ENCODE assay signal across 9 mouse cellular contexts in the genomic region with DNA sequence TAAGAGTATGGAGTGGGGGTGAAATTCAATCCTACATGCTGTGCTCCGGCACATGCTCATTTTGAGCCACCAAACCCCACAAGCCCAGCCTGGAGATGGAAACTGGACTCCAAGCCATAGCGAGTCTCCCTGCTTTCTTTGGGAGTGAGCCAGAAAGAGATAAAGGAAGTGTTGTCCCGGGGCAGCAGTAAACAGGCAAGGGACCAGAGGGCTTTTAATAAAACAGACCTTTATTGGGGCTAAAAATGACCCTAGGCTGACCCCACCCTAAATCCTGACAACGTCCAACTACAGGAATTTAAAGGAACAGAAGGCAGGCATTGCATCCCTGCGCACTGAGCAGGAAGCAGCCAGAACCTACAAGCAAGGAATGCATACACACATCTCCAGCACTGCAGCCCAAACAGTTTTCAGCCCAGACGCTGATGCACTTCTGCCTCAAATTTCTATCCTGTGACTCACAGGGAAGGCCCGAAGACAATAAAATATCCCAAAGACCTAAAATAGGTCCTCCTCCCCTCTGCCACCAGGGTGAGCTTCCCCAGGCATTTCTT.
A peak's percentile ranks its signal among the peaks of the same experiment; 100 is the strongest.
DNase-seq lines count a peak whose midpoint lies in the region; ATAC-seq lines count a peak whose summit lies in the region.
"Had no signal": no experiment of that assay in that cellular context is flagged by ENCODE, and none has a peak within 500 bp of the region (broad histone marks: within the 10 kb centered on the region; RNA-seq: fewer than 3 reads in every experiment).

No protein-coding gene starts in this region.

- no peaks in the 10 kb centered on the region for H3K27me3 ChIP-seq in neural tube, embryonic 13.5 days
- H3K27me3 ChIP-seq in embryonic facial prominence, embryonic 15.5 days, result no peaks in the 10 kb centered on the region
- H3K27me3 ChIP-seq in hindbrain, embryonic 15.5 days, result no peaks in the 10 kb centered on the region
- no peaks in the 10 kb centered on the region for H3K27me3 ChIP-seq in neural tube, embryonic 15.5 days (replicated peaks)
- H3K27me3 ChIP-seq: liver, embryonic 13.5 days had no signal

- H3K4me1 ChIP-seq in neural tube, embryonic 13.5 days (replicated peaks), result peaks cover 1% of the 10 kb centered on the region
- peaks cover 8% of the 10 kb centered on the region for H3K4me1 ChIP-seq in embryonic facial prominence, embryonic 15.5 days
- peaks cover 8% of the 10 kb centered on the region; the same call in 1 of the 2 replicates for H3K4me1 ChIP-seq in hindbrain, embryonic 15.5 days (replicated peaks)
- H3K4me1 ChIP-seq in neural tube, embryonic 15.5 days, result peaks cover 9% of the 10 kb centered on the region
- H3K4me1 ChIP-seq: liver, embryonic 13.5 days had no signal

- H3K4me3 ChIP-seq in neural tube, embryonic 13.5 days, result no peak overlapping the region
- no peak overlapping the region for H3K4me3 ChIP-seq in embryonic facial prominence, embryonic 15.5 days (replicated peaks)
- H3K4me3 ChIP-seq in hindbrain, embryonic 15.5 days, result no peak overlapping the region
- no peak overlapping the region for H3K4me3 ChIP-seq in neural tube, embryonic 15.5 days (replicated peaks)
- H3K4me3 ChIP-seq: liver, embryonic 13.5 days had no signal

- 0 out of 2 replicates have a peak, but pooled peaks have one; percentile 15 for ATAC-seq in neural tube, embryonic 13.5 days (ENCODE audit: low read depth)
- no peak for ATAC-seq in embryonic facial prominence, embryonic 15.5 days (ENCODE audit: insufficient number of reproducible peaks, low FRiP score, low TSS enrichment, low read depth)
- ATAC-seq in hindbrain, embryonic 15.5 days (ENCODE audit: low FRiP score, low read depth), result no peak
- no peak for ATAC-seq in neural tube, embryonic 15.5 days (ENCODE audit: low FRiP score)

- H3K36me3 ChIP-seq in neural tube, embryonic 13.5 days, result no peaks in the 10 kb centered on the region
- no peaks in the 10 kb centered on the region for H3K36me3 ChIP-seq in embryonic facial prominence, embryonic 15.5 days
- no peaks in the 10 kb centered on the region for H3K36me3 ChIP-seq in hindbrain, embryonic 15.5 days
- H3K36me3 ChIP-seq in neural tube, embryonic 15.5 days, result no peaks in the 10 kb centered on the region
- H3K36me3 ChIP-seq: liver, embryonic 13.5 days had no signal

- no peak for DNase-seq in neural tube, embryonic 10.5 days (ENCODE audit: extremely low spot score, low spot score)
- DNase-seq in thymus, postnatal 14 days, result no peak
- no peak for DNase-seq in gastrocnemius, adult 8-10 months (ENCODE audit: low spot score in 2 of 2)
- no peak for DNase-seq in left cerebral cortex, adult 18-20 months (ENCODE audit: low spot score in 2 of 2)
- DNase-seq: liver, embryonic 13.5 days had no signal

- WGBS in neural tube, embryonic 13.5 days, result 18% methylated on average over 7 of the region's 7 CpGs
- WGBS in embryonic facial prominence, embryonic 15.5 days, result 13% methylated on average over 7 of the region's 7 CpGs
- 47% methylated on average over 7 of the region's 7 CpGs for WGBS in hindbrain, embryonic 15.5 days
- 22% methylated on average over 7 of the region's 7 CpGs for WGBS in neural tube, embryonic 15.5 days

- no peak overlapping the region for H3K9ac ChIP-seq in neural tube, embryonic 13.5 days
- no peak overlapping the region for H3K9ac ChIP-seq in embryonic facial prominence, embryonic 15.5 days
- H3K9ac ChIP-seq in hindbrain, embryonic 15.5 days, result no peak overlapping the region
- H3K9ac ChIP-seq in neural tube, embryonic 15.5 days (replicated peaks), result no peak overlapping the region
- H3K9ac ChIP-seq: liver, embryonic 13.5 days had no signal

- H3K4me2 ChIP-seq in neural tube, embryonic 13.5 days, result no peak overlapping the region
- peak overlapping the region; percentile 22; the same call in 1 of the 2 replicates for H3K4me2 ChIP-seq in embryonic facial prominence, embryonic 15.5 days (replicated peaks)
- H3K4me2 ChIP-seq in hindbrain, embryonic 15.5 days, result no peak overlapping the region
- H3K4me2 ChIP-seq in neural tube, embryonic 15.5 days, result peak overlapping the region; percentile 19
- H3K4me2 ChIP-seq: liver, embryonic 13.5 days had no signal

- H3K27ac ChIP-seq in neural tube, embryonic 13.5 days (replicated peaks), result peak overlapping the region; percentile 43
- H3K27ac ChIP-seq in embryonic facial prominence, embryonic 15.5 days (replicated peaks), result peak overlapping the region; percentile 60
- peak overlapping the region; percentile 39; the same call in 1 of the 2 replicates for H3K27ac ChIP-seq in hindbrain, embryonic 15.5 days (replicated peaks)
- no peak overlapping the region for H3K27ac ChIP-seq in neural tube, embryonic 15.5 days (replicated peaks)
- H3K27ac ChIP-seq: liver, embryonic 13.5 days had no signal

- H3K9me3 ChIP-seq in neural tube, embryonic 13.5 days, result no peaks in the 10 kb centered on the region
- H3K9me3 ChIP-seq in embryonic facial prominence, embryonic 15.5 days (replicated peaks), result no peaks in the 10 kb centered on the region
- no peaks in the 10 kb centered on the region for H3K9me3 ChIP-seq in hindbrain, embryonic 15.5 days
- H3K9me3 ChIP-seq in neural tube, embryonic 15.5 days (replicated peaks), result no peaks in the 10 kb centered on the region
- H3K9me3 ChIP-seq: liver, embryonic 13.5 days had no signal

Comparison
In these comparisons a context has a peak if more than half of its experiments do, and no peak if none do; other contexts are left out.
1. H3K4me2 ChIP-seq: peak in embryonic facial prominence, embryonic 15.5 days (single experiment) and neural tube, embryonic 15.5 days (single experiment); none in neural tube, embryonic 13.5 days (single experiment) and hindbrain, embryonic 15.5 days (single experiment).